Mouse (Mus musculus): ENCODE data around the gene Tekt2. TPM values are rescaled to one million over a fixed set of nuclear protein-coding genes. Genes with fewer than 3 reads are reported as not detected.

Tekt2 gene
- total RNA-seq, 2 experiments from 2014 or later: not detected

GRCm38 (mm10) chr4:126309211-126309921 lies 16.1 kb downstream of the Tekt2 start:
- ATAC-seq (replicated peaks; ENCODE audit: poor library complexity, severe bottlenecking): peak; percentile 42; the same call in 1 of the 2 replicates

GRCm38 (mm10) chr4:126306827-126307226 lies 18.7 kb downstream of the Tekt2 start:
- no peak for ATAC-seq (replicated peaks; ENCODE audit: poor library complexity, severe bottlenecking)

- no peak for ATAC-seq (replicated peaks; ENCODE audit: poor library complexity, severe bottlenecking)
These were observed 19.4 kb downstream of the Tekt2 start for GRCm38 (mm10) chr4:126306058-126306457.

GRCm38 (mm10) chr4:126305428-126305827 lies 20.1 kb downstream of the Tekt2 start:
- peak; percentile 56 for ATAC-seq (replicated peaks; ENCODE audit: poor library complexity, severe bottlenecking)

- no peak for ATAC-seq (replicated peaks; ENCODE audit: poor library complexity, severe bottlenecking)
These were observed 21.6 kb downstream of the Tekt2 start for GRCm38 (mm10) chr4:126303877-126304276.

- ATAC-seq (replicated peaks; ENCODE audit: poor library complexity, severe bottlenecking): no peak
These were observed 23.7 kb downstream of the Tekt2 start for GRCm38 (mm10) chr4:126301584-126302309.

- ATAC-seq (replicated peaks; ENCODE audit: poor library complexity, severe bottlenecking): 0 out of 2 replicates have a peak, but pooled peaks have one; percentile 12
These were observed 24.4 kb downstream of the Tekt2 start for GRCm38 (mm10) chr4:126300916-126301583.

GRCm38 (mm10) chr4:126296617-126297101 lies 28.8 kb downstream of the Tekt2 start:
- ATAC-seq (replicated peaks; ENCODE audit: poor library complexity, severe bottlenecking): peak; percentile 38

- ATAC-seq (replicated peaks; ENCODE audit: poor library complexity, severe bottlenecking): no peak
These were observed 29.6 kb downstream of the Tekt2 start for GRCm38 (mm10) chr4:126295937-126296336.

GRCm38 (mm10) chr4:126295152-126295551 lies 30.3 kb downstream of the Tekt2 start:
- ATAC-seq (replicated peaks; ENCODE audit: poor library complexity, severe bottlenecking): no peak

- no peak for ATAC-seq (replicated peaks; ENCODE audit: poor library complexity, severe bottlenecking)
These were observed 34.3 kb downstream of the Tekt2 start for GRCm38 (mm10) chr4:126291196-126291595.

GRCm38 (mm10) chr4:126290314-126290713 lies 35.2 kb downstream of the Tekt2 start:
- no peak for ATAC-seq (replicated peaks; ENCODE audit: poor library complexity, severe bottlenecking)

GRCm38 (mm10) chr4:126288085-126288666 lies 37.3 kb downstream of the Tekt2 start:
- peak; percentile 50 for ATAC-seq (replicated peaks; ENCODE audit: poor library complexity, severe bottlenecking)

- ATAC-seq (replicated peaks; ENCODE audit: poor library complexity, severe bottlenecking): no peak
These were observed 38.0 kb downstream of the Tekt2 start for GRCm38 (mm10) chr4:126287302-126287995.

GRCm38 (mm10) chr4:126286492-126286891 lies 39.0 kb downstream of the Tekt2 start, which contains the start of gene Col8a2:
Col8a2 (plus strand) TSS chr4:126286793.
- ATAC-seq (replicated peaks; ENCODE audit: poor library complexity, severe bottlenecking): peak; percentile 58; the same call in 1 of the 2 replicates

GRCm38 (mm10) chr4:126283582-126283981 lies 41.9 kb downstream of the Tekt2 start:
- ATAC-seq (replicated peaks; ENCODE audit: poor library complexity, severe bottlenecking): no peak

- ATAC-seq (replicated peaks; ENCODE audit: poor library complexity, severe bottlenecking): no peak
These were observed 43.8 kb downstream of the Tekt2 start for GRCm38 (mm10) chr4:126281706-126282105.

GRCm38 (mm10) chr4:126278961-126279360 lies 46.5 kb downstream of the Tekt2 start:
- ATAC-seq (replicated peaks; ENCODE audit: poor library complexity, severe bottlenecking): no peak

- ATAC-seq (replicated peaks; ENCODE audit: poor library complexity, severe bottlenecking): no peak
These were observed 46.9 kb downstream of the Tekt2 start for GRCm38 (mm10) chr4:126278565-126278915.
